Mouse (Mus musculus) liver, embryonic 15.5 days (tissue): Measurements from ENCODE around the gene Zfp711. TPM values are rescaled to one million over a fixed set of nuclear protein-coding genes. Genes with fewer than 3 reads are reported as not detected.

Experiments used
- ATAC-seq: fragments of 200-750 bp; cut with Nextera tagmentation; 2 replicates; pipeline ENCODE4 v1.8.0; 2017; ENCODE audit warnings: moderate number of reproducible peaks, mild to moderate bottlenecking, moderate library complexity; ENCODE audit not compliant: insufficient read depth
- H3K27ac ChIP-seq: fragments of 300-500 bp; sonication (generic); replicated peaks from 2 replicates; pipeline ENCODE4 v1.5.1; 2015; ENCODE audit warnings: mild to moderate bottlenecking, inconsistent platforms
- H3K27me3 ChIP-seq: fragments of 300-500 bp; sonication (generic); 2 replicates; pipeline ENCODE4 v1.6.1; 2015; ENCODE audit warnings: mild to moderate bottlenecking, inconsistent platforms
- H3K36me3 ChIP-seq: fragments of 300-500 bp; sonication (generic); replicated peaks from 2 replicates; pipeline ENCODE4 v1.6.1; 2015; ENCODE audit warnings: moderate library complexity, mild to moderate bottlenecking, inconsistent platforms
- H3K4me1 ChIP-seq: fragments of 300-500 bp; sonication (generic); replicated peaks from 2 replicates; pipeline ENCODE4 v1.6.1; 2015; ENCODE audit warnings: inconsistent platforms
- H3K4me2 ChIP-seq: fragments of 300-500 bp; sonication (generic); 2 replicates; pipeline ENCODE4 v1.6.1; 2015; ENCODE audit warnings: moderate library complexity, mild to moderate bottlenecking, inconsistent platforms
- H3K4me3 ChIP-seq: fragments of 300-500 bp; sonication (generic); replicated peaks from 2 replicates; pipeline ENCODE4 v1.5.1; 2015; ENCODE audit warnings: mild to moderate bottlenecking, inconsistent platforms
- H3K9ac ChIP-seq: fragments of 300-500 bp; sonication (generic); 2 replicates; pipeline ENCODE4 v1.6.1; 2015; ENCODE audit warnings: moderate library complexity, mild to moderate bottlenecking, inconsistent platforms
- H3K9me3 ChIP-seq: fragments of 300-500 bp; sonication (generic); replicated peaks from 2 replicates; pipeline ENCODE4 v1.6.1; 2016; ENCODE audit warnings: inconsistent platforms
- WGBS: fragments of 180-500 bp; shearing (Covaris S2); methylation state at CpG from one replicate; pipeline ENCODE4 v1.1.7; 2015; ENCODE audit warnings: mixed read lengths; ENCODE audit not compliant: insufficient replicate concordance; 5-methylcytosine and 5-hydroxymethylcytosine counted together
- polyA plus RNA-seq: library from polyadenylated mRNA; unstranded; fragments of >200 nt; fragmentation: Nextera tagmentation; extraction: Ambion mirVana; gene quantifications from 2 replicates; pipeline ENCODE4 v1.2.1, GENCODE M21; 2015

Gene Zfp711
- 0.33 and 0.52 TPM in 2 replicates for polyA plus RNA-seq

DNA sequence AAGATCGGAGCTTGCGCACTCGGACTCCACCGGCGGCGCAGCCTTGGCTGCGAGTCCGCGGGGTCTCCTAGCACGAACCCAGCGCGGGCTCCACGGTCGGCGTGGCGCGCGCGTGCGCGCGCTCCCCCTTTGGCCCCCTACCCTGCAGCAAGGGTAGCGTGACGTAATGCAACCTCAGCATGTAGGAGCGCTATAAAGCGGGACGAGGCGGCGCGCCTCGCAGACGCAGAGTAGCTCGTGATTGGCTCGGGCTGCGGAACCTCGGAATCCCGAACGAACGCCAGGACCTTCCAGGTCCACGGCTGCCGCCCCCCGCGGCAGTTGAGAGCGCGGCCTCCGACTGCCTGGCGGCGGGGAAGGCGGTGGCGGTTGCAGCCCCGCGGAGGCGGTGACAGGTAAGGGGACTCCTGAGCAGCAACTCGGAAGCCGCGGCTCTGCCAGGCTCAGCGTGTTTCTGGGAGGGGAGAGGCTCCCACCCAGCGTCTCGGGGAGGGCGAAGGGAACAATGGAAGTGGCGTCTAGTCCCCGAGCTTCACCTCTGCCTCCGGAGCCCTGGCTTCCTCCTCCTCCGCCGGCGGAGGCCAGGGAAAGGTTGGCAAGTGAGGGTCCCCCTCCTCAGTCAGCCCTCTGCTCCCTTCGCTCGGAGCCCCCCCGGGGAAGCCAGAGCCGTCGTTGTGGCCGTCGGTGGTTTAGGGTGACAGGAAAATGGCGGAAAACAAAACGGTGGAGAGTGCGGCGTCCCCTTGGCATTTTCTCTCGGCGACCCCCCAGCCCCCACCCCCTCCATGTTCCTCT, at the start of gene Zfp711:
Zfp711 (plus strand) TSS at position 16 of the 795 bp plus-strand sequence.
- H3K4me1 ChIP-seq = no peaks in the 10 kb centered on the region
- H3K4me3 ChIP-seq = peak within 1 kb of the TSS; percentile 50
- peak within 1 kb of the TSS; percentile 63 for H3K4me2 ChIP-seq
- H3K36me3 ChIP-seq = no peaks in the 10 kb centered on the region
- no peaks in the 10 kb centered on the region for H3K9me3 ChIP-seq
- H3K27me3 ChIP-seq = peaks cover 21% of the 10 kb centered on the region
- no peak within 1 kb of the TSS for H3K27ac ChIP-seq
- 15% methylated on average over 76 of the region's 79 CpGs for WGBS
- H3K9ac ChIP-seq = no peak within 1 kb of the TSS
- ATAC-seq = peak; percentile 47; the same call in 1 of the 2 replicates

GRCm38 (mm10) chrX:112567716-112568115, 32.6 kb upstream of the Zfp711 start:
- H3K9ac ChIP-seq = no peak overlapping the region
- H3K4me2 ChIP-seq = no peak overlapping the region
- H3K27me3 ChIP-seq = no peaks in the 10 kb centered on the region
- 64% methylated on average over 2 of the region's 2 CpGs for WGBS
- no peaks in the 10 kb centered on the region for H3K9me3 ChIP-seq
- no peaks in the 10 kb centered on the region for H3K4me1 ChIP-seq
- ATAC-seq = no peak
- H3K4me3 ChIP-seq = no peak overlapping the region
- H3K27ac ChIP-seq = no peak overlapping the region
- H3K36me3 ChIP-seq = no peaks in the 10 kb centered on the region

GRCm38 (mm10) chrX:112601306-112602120, 1.2 kb downstream of the Zfp711 start:
- no peaks in the 10 kb centered on the region for H3K9me3 ChIP-seq
- H3K4me3 ChIP-seq = peak overlapping the region; percentile 50
- 9% methylated on average over 81 of the region's 81 CpGs for WGBS
- H3K9ac ChIP-seq = no peak overlapping the region
- H3K27ac ChIP-seq = no peak overlapping the region
- peak; percentile 25; the same call in 1 of the 2 replicates for ATAC-seq
- H3K36me3 ChIP-seq = no peaks in the 10 kb centered on the region
- H3K4me1 ChIP-seq = no peaks in the 10 kb centered on the region
- peaks cover 21% of the 10 kb centered on the region for H3K27me3 ChIP-seq
- peak overlapping the region; percentile 63 for H3K4me2 ChIP-seq

- H3K9me3 ChIP-seq = no peaks in the 10 kb centered on the region
- ATAC-seq = no peak
- WGBS = 45% methylated on average over 1 of the region's 1 CpGs
- H3K36me3 ChIP-seq = no peaks in the 10 kb centered on the region
- no peak overlapping the region for H3K4me2 ChIP-seq
- H3K4me3 ChIP-seq = no peak overlapping the region
- no peak overlapping the region for H3K27ac ChIP-seq
- no peaks in the 10 kb centered on the region for H3K4me1 ChIP-seq
- no peaks in the 10 kb centered on the region for H3K27me3 ChIP-seq
- H3K9ac ChIP-seq = no peak overlapping the region
Measured at GRCm38 (mm10) chrX:112675525-112675924, 75.2 kb downstream of the Zfp711 start.

- Histone ChIP-seq H3K9me3 (no peaks in the 10 kb centered on the region), H3K4me1 (no peaks in the 10 kb centered on the region), H3K27me3 (no peaks in the 10 kb centered on the region), H3K4me2 (no peak overlapping the region), H3K36me3 (no peaks in the 10 kb centered on the region), H3K4me3 (no peak overlapping the region), H3K27ac (no peak overlapping the region), H3K9ac (no peak overlapping the region)
- ATAC-seq = peak; percentile 28; the same call in 1 of the 2 replicates
- 23% methylated on average over 5 of the region's 5 CpGs for WGBS
Measured at GRCm38 (mm10) chrX:112680605-112681004, 80.3 kb downstream of the Zfp711 start.

Other genes with a start within 250 kb of the Zfp711 start
- gene Satl1, start 193.7 kb upstream of the Zfp711 start, polyA plus RNA-seq = not detected in 2 replicates
- gene 2010106E10Rik, start 105.3 kb upstream of the Zfp711 start, polyA plus RNA-seq = not detected in 2 replicates
- gene Pof1b, start 98.1 kb downstream of the Zfp711 start, polyA plus RNA-seq = not detected in 2 replicates